Mouse (Mus musculus): Measurements from ENCODE around the gene Eif4e1b.

GRCm38 (mm10) chr13:54783235-54783634 is 563 bp upstream of the Eif4e1b start:
- TF ChIP-seq CTCF (IDR thresholded peaks at IDR 0.05) (no peak), POLR2A (IDR thresholded peaks at IDR 0.05; ENCODE audit: insufficient read depth, low read depth, low read length) (no peak)
